Mouse (Mus musculus): Measurements from ENCODE around the gene Cped1.

Gene Cped1

DNA sequence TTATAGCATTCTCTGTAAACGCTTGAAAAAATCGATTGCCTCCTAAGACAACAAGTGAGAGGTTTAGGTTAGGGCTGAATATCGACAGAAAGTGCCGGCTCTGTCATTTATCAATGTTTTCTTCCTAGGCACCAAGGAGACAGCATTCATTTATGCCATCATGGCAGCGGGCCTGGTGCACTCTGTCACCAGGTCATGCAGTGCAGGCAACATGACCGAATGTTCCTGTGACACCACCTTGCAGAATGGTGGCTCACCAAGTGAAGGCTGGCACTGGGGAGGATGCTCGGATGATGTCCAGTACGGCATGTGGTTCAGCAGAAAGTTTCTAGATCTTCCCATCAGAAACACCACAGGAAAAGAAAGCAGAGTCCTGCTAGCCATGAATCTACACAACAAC is 305.1 kb downstream of the Cped1 start:
- DNase-seq (ENCODE audit: low read depth, low spot score): no peak

- DNase-seq (ENCODE audit: low read depth, low spot score): no peak
Observed at GRCm38 (mm10) chr6:22292056-22292455, 306.3 kb downstream of the Cped1 start.

- no peak for DNase-seq (ENCODE audit: low read depth, low spot score)
Observed at GRCm38 (mm10) chr6:22293922-22294321, 308.2 kb downstream of the Cped1 start.

DNA sequence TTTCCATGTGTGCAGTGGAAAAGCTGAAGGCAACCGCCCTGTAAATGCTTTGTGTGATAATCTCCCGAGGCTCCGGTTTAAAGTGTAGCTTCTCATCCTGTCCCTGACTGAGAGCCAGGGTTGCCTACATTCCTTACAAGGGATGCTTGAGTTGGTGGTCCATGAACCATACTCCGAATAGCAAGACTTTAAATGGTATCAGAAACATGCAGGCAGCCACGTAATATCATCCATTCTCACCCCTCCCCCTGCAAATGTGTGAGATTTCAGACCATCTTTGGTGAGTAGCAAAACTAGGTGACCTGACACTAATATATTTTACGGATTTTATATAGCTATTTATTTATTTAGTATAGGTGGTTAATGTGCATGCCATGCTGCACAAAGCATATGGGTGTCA is 311.3 kb downstream of the Cped1 start:
- DNase-seq (ENCODE audit: low read depth, low spot score): no peak

DNA sequence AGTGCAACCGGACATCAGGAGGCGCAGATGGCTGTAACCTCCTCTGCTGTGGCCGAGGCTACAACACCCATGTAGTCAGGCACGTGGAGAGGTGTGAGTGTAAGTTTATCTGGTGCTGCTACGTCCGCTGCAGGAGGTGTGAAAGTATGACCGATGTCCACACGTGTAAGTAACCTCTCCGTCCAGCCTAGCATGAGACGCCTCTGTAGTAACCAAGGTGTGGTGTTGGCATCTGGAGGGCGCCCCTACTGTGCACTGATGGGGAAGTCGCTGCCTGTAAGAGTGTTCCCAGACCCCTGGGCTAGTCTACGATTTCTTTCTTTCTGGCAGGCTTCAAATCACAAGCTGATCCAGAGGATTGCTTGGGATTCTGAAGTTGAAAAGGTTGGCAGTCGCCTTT is 312.3 kb downstream of the Cped1 start:
- no peak for DNase-seq (ENCODE audit: low read depth, low spot score)
